Mouse (Mus musculus) brain, embryonic 14.5 days (tissue): ENCODE results near the gene Ugt1a8. TPM values are rescaled to one million over a fixed set of nuclear protein-coding genes. Genes with fewer than 3 reads are reported as not detected.
"Not testable (repeated sequence)": the region's sequence is repeated elsewhere in the genome, so short reads cannot be mapped to it uniquely, and the experiment has no call there.

Experiments used
- DNase-seq: peaks from one replicate; pipeline ENCODE4 v3.0.0-alpha.2; 2011; ENCODE audit warnings: low read depth
- CTCF ChIP-seq: fragments of 200-500 bp; IDR thresholded peaks from 2 replicates; pipeline ENCODE4 v1.5.1; 2012; ENCODE audit warnings: inconsistent platforms, mild to moderate bottlenecking, moderate library complexity, borderline replicate concordance; ENCODE audit not compliant: insufficient read depth, insufficient read length; ENCODE audit errors: extremely low read depth
- POLR2A ChIP-seq: fragments of 200-500 bp; IDR thresholded peaks from 2 replicates; pipeline ENCODE4 v1.6.1; 2012; ENCODE audit warnings: mild to moderate bottlenecking, inconsistent platforms, borderline replicate concordance; ENCODE audit not compliant: poor library complexity, insufficient read depth, insufficient read length, severe bottlenecking; ENCODE audit errors: extremely low read depth
- polyA plus RNA-seq: library from polyadenylated mRNA; depleted of rRNA; stranded (reverse); fragments of >200 nt; gene quantifications from 2 replicates; pipeline ENCODE4 v1.2.3, GENCODE M21; 2012

Gene Ugt1a8
- polyA plus RNA-seq, 1 experiment = not detected

GRCm38 (mm10) chr1:88224029-88224776 lies 136.6 kb downstream of the Ugt1a8 start:
- DNase-seq = no peak
- no peak for TF ChIP-seq CTCF

GRCm38 (mm10) chr1:88225301-88225700 lies 137.7 kb downstream of the Ugt1a8 start:
- DNase-seq = not testable (repeated sequence)

GRCm38 (mm10) chr1:88225741-88226140 lies 138.1 kb downstream of the Ugt1a8 start:
- TF ChIP-seq CTCF (no peak), POLR2A (no peak)
- no peak for DNase-seq

DNA sequence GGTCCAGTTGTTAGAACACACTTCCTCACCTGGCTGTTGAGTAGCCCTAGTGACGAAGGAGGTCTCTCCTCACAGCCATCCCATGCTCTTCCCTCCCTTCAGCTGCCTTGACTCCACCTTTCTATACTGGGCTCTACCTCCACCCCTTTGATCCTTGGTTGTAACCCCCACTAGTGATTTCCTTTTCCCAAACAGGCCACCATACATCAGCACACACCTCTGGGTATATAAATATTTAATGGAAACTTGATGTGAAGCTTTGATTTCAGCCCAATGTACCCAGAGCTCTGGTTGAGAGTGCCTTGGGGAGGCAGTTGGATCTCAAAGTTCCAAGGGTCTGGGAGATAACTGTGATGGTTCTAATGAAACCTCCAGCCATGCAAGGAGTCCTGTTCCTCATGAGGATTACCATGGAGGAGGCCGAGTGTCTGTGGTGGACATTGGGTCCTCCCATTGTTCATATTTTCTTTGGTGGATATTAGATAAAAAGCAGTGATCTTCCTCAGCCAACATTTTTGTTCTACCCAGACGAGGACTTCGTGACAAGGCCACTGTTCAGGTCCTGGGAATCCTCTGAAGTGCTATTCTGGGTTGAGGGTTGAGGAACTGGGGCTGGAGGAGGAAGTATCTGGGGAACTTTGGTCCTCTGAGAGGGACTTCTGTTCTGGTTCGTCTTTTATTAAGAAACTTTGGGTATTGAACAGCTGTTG lies 139.2 kb downstream of the Ugt1a8 start, which contains the start of gene Mroh2a:
Gene Mroh2a, plus strand, starts transcription at position 317 of the 710 bp plus-strand sequence.
- DNase-seq = no peak

GRCm38 (mm10) chr1:88227482-88227881 lies 139.9 kb downstream of the Ugt1a8 start:
- DNase-seq = no peak
- TF ChIP-seq CTCF (no peak), POLR2A (no peak)

More for the DNA sequence above, 139.2 kb downstream of the Ugt1a8 start, which contains the start of gene Mroh2a:
- TF ChIP-seq POLR2A = no peak

DNA sequence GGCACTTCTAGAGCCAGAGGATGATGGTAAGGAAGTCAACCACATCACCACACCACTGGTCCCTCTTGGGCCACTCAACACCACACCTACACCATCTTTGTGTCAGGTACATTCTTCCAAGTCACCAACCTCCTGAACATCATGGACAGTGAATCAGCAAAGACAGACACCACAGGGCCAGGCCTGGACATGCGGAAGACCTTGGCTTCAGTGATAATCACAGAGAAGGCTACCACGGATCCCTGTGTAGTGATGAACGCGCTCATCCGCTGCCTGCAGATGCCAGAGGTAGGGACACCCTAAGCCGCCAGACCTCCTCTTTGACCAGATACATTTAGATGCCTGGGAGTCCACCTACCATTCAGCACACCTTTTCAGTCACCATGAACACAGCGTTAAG lies 140.5 kb downstream of the Ugt1a8 start:
- TF ChIP-seq POLR2A = no peak
- TF ChIP-seq CTCF = no peak
- no peak for DNase-seq

DNA sequence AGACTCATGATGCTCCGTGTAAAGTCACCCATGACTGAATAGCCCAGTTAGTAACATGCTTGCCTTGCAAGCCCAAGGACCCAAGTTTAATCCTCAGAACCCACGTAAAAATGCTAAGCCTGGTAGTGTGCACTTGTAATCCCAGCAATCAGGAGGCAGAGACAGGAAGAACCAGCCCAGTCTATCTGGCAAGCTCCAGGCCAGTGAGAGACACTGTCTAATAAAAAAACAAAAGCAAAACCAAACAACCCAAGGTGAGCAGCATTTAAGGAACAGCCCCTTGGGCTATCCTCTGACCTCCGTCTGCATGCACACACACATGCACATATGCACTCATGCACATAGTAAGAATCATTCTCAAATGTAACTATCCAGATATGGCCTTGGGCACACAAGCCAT lies 142.0 kb downstream of the Ugt1a8 start:
- TF ChIP-seq POLR2A (no peak), CTCF (no peak)
- DNase-seq = no peak

DNA sequence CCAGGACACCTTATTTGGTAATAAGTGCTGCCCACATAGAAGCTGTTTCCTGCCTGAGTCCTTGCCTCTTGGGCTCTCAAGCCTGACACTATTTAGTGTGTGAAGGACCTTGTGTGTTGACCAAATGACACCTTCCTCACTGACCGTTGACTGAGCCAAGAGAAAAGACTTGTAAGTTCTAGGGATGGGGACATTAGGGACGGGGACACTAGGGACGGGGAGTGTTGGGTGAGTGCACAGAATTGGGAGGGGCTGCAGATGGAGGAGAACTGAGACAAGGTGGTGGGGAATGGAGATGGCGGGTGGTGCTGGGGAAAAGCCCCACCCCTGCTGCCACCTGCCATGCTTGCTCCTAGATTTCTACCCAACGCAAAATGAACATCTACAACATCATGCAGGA lies 142.4 kb downstream of the Ugt1a8 start:
- TF ChIP-seq POLR2A = no peak
- TF ChIP-seq CTCF = no peak
- no peak for DNase-seq

DNA sequence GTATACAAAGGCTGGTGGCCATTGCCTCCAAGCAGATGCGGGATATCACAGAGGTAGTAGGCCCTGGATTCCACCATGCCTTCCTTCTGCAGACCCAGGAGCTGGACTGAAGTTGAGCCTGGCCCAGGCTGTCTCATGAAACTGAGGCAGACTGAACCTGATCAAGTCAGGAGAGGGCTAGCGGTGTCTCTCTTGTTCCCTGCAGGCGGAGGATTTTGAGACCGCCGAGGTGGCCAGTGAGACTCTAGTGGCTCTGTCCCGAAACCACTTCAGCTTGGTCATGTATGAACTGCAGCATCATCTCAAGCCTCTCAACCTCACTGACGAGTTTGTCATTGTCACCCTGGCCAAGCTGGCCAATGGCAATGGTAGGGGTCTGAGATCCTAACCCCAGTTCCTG lies 142.8 kb downstream of the Ugt1a8 start:
- no peak for TF ChIP-seq CTCF
- TF ChIP-seq POLR2A = no peak
- DNase-seq = no peak

GRCm38 (mm10) chr1:88230981-88231802 lies 143.6 kb downstream of the Ugt1a8 start:
- TF ChIP-seq CTCF (no peak), POLR2A (no peak)
- no peak for DNase-seq

- TF ChIP-seq POLR2A = no peak
- TF ChIP-seq CTCF = no peak
- DNase-seq = no peak
Observed at GRCm38 (mm10) chr1:88231803-88232499, 144.3 kb downstream of the Ugt1a8 start.

GRCm38 (mm10) chr1:88232664-88233380 lies 145.2 kb downstream of the Ugt1a8 start:
- no peak for DNase-seq
- TF ChIP-seq CTCF (no peak), POLR2A (no peak)
